Mouse (Mus musculus) testis, adult 2 months (tissue): ENCODE results near the gene Limd2. TPM values are rescaled to one million over a fixed set of nuclear protein-coding genes. Genes with fewer than 3 reads are reported as not detected.

ENCODE experiments used
- H3K27ac ChIP-seq: fragments of 200-500 bp; 2 replicates; pipeline ENCODE4 v1.5.1; 2012; ENCODE audit warnings: low read depth, low read length; ENCODE audit not compliant: control insufficient read depth, insufficient read depth
- H3K27me3 ChIP-seq: fragments of 200-500 bp; 2 replicates; pipeline ENCODE4 v1.6.1; 2012; ENCODE audit warnings: mild to moderate bottlenecking, low read length, moderate library complexity; ENCODE audit not compliant: control insufficient read depth, insufficient read depth
- H3K36me3 ChIP-seq: fragments of 200-500 bp; 2 replicates; pipeline ENCODE4 v1.6.1; 2012; ENCODE audit warnings: mild to moderate bottlenecking, low read length; ENCODE audit not compliant: control insufficient read depth, insufficient read depth
- H3K4me1 ChIP-seq: fragments of 200-500 bp; 2 replicates; pipeline ENCODE4 v1.6.1; 2012; ENCODE audit warnings: low read length; ENCODE audit not compliant: control insufficient read depth, insufficient read depth
- H3K4me3 ChIP-seq: fragments of 200-500 bp; 2 replicates; pipeline ENCODE4 v1.5.1; 2012; ENCODE audit warnings: low read depth, mild to moderate bottlenecking, low read length, moderate library complexity, mixed read lengths; ENCODE audit not compliant: control insufficient read depth
- CTCF ChIP-seq: fragments of 200-500 bp; IDR thresholded peaks from 2 replicates; pipeline ENCODE4 v1.5.1; 2012; ENCODE audit warnings: low read depth, mild to moderate bottlenecking, inconsistent platforms, low read length, moderate library complexity; ENCODE audit not compliant: control insufficient read depth, insufficient read depth, insufficient replicate concordance
- POLR2A ChIP-seq: fragments of 200-500 bp; IDR thresholded peaks from 2 replicates; pipeline ENCODE4 v1.6.1; 2012; ENCODE audit warnings: low read depth, mild to moderate bottlenecking, inconsistent platforms, low read length, moderate library complexity; ENCODE audit not compliant: control insufficient read depth
- polyA plus RNA-seq: library from polyadenylated mRNA; depleted of rRNA; stranded (reverse); fragments of >200 nt; gene quantifications from 2 replicates; pipeline ENCODE4 v1.2.3, GENCODE M21; 2012; rRNA removed

Limd2 gene
- polyA plus RNA-seq, 1 experiment: 1,077 TPM

DNA sequence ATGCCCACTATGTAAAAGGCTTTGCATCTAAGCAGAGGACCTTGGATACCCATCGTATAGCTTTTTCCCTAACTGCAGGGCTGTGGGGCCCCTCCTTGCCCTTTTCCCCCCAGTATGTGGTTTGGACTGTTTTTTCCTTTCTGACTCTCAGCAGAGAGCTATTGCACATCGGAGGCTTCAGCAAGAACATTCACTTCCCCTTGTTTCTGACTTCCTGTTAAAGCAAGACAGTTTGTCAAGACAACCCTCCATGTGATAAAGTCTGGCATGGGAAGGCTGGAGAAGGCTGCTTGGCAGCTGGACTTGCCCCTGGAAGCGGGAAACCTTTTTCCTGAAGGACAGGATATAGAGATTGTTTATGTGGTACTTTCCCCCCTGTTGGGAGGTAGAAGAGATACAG lies 37.9 kb downstream of the Limd2 start:
- Histone ChIP-seq H3K4me1 (no peaks in the 10 kb centered on the region), H3K4me3 (no peak overlapping the region), H3K27me3 (no peaks in the 10 kb centered on the region), H3K27ac (no peak overlapping the region), H3K36me3 (no peaks in the 10 kb centered on the region; the same call in 1 of the 2 replicates)
- TF ChIP-seq POLR2A (no peak), CTCF (no peak)

DNA sequence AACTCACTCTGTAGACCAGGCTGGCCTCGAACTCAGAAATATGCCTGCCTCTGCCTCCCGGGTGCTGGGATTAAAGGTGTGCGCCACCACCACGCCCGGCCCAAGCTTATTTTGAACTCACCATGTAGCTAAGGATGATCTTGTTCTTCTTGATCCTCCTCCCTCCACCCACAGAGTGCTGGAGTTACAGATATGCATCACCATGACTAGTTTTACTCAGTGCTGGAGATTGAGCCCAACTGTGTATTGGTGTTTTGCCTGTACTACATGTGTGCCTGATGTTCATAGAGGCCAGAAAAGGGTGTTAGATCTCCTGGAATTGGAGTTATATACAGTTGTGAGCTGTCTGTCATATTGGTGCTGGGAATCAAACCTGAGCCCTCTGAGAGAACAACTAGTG lies 38.4 kb downstream of the Limd2 start:
- no peaks in the 10 kb centered on the region; the same call in 1 of the 2 replicates for H3K36me3 ChIP-seq
- H3K4me3 ChIP-seq: no peak overlapping the region
- H3K27ac ChIP-seq: no peak overlapping the region
- no peaks in the 10 kb centered on the region for H3K4me1 ChIP-seq
- H3K27me3 ChIP-seq: no peaks in the 10 kb centered on the region
- TF ChIP-seq CTCF (no peak), POLR2A (no peak)

DNA sequence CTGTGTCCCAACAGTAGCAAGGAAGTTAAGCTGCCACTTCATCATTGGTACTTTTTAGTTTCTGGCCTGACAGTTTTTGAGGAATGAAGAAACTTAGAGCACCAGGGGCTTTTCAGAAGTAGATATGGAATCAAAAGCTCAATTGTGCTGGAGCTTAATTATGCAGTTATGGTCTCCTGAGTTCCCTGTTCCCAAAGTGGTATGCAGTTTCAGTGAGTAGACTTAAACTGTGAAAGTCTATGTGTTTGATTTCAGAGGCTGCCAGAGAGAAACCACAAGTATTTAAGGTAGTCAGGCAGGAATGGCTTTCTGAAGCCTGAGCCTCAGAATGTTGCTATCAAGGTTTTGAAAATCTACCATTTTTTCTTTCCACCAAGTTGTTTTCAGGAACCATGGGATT lies 49.0 kb downstream of the Limd2 start:
- no peaks in the 10 kb centered on the region for H3K27me3 ChIP-seq
- H3K4me3 ChIP-seq: no peak overlapping the region
- H3K4me1 ChIP-seq: no peaks in the 10 kb centered on the region
- no peak overlapping the region for H3K27ac ChIP-seq
- no peaks in the 10 kb centered on the region; the same call in 1 of the 2 replicates for H3K36me3 ChIP-seq
- TF ChIP-seq POLR2A (no peak), CTCF (no peak)

Other genes with a start within 250 kb of the Limd2 start
- 21.8 and 36.1 TPM in 2 replicates for gene Cyb561, start 207.5 kb downstream of the Limd2 start, polyA plus RNA-seq
- 389 and 421 TPM in 2 replicates for gene Ace, start 192.9 kb downstream of the Limd2 start, polyA plus RNA-seq
- gene Ace3, start 166.2 kb downstream of the Limd2 start, polyA plus RNA-seq: 78.7 and 82.6 TPM in 2 replicates
- gene Kcnh6, start 152.7 kb downstream of the Limd2 start, polyA plus RNA-seq: 0.41 and 0.46 TPM in 2 replicates
- gene Dcaf7, start 124.0 kb downstream of the Limd2 start, polyA plus RNA-seq: 65.9 and 66.7 TPM in 2 replicates
- gene Taco1, start 94.8 kb downstream of the Limd2 start, polyA plus RNA-seq: 3.5 and 4.3 TPM in 2 replicates
- gene Map3k3, start 76.2 kb downstream of the Limd2 start, polyA plus RNA-seq: 10.5 and 11.3 TPM in 2 replicates
- gene Gm10840, start within 50 bp of the Limd2 start, polyA plus RNA-seq: 124 and 142 TPM in 2 replicates
- gene Strada, start 41.3 kb upstream of the Limd2 start, polyA plus RNA-seq: 153 and 157 TPM in 2 replicates
- 8.2 and 11.0 TPM in 2 replicates for gene Ccdc47, start 55.5 kb upstream of the Limd2 start, polyA plus RNA-seq
- gene Ddx42, start 56.1 kb upstream of the Limd2 start, polyA plus RNA-seq: 12.0 and 13.2 TPM in 2 replicates
- gene Ftsj3, start 95.2 kb upstream of the Limd2 start, polyA plus RNA-seq: 16.0 and 17.2 TPM in 2 replicates
- 81.2 and 90.9 TPM in 2 replicates for gene Psmc5, start 95.3 kb upstream of the Limd2 start, polyA plus RNA-seq
- 74.7 and 74.9 TPM in 2 replicates for gene Smarcd2, start 112.1 kb upstream of the Limd2 start, polyA plus RNA-seq
- 92.3 and 97.5 TPM in 2 replicates for gene Tcam1, start 115.8 kb upstream of the Limd2 start, polyA plus RNA-seq
- gene Gh, start 141.0 kb upstream of the Limd2 start, polyA plus RNA-seq: not detected in 2 replicates
- 0.09 and 0.16 TPM in 2 replicates for gene Cd79b, start 153.9 kb upstream of the Limd2 start, polyA plus RNA-seq
- 0.51 and 1.1 TPM in 2 replicates for gene Scn4a, start 192.4 kb upstream of the Limd2 start, polyA plus RNA-seq
- gene Prr29, start 204.6 kb upstream of the Limd2 start, polyA plus RNA-seq: 0.40 and 0.49 TPM in 2 replicates
- 1.2 and 1.7 TPM in 2 replicates for gene Icam2, start 227.2 kb upstream of the Limd2 start, polyA plus RNA-seq